Mouse (Mus musculus): ENCODE data around the gene Apbb2. TPM values are rescaled to one million over a fixed set of nuclear protein-coding genes. Genes with fewer than 3 reads are reported as not detected.
"Not testable (repeated sequence)": the region's sequence is repeated elsewhere in the genome, so short reads cannot be mapped to it uniquely, and the experiment has no call there.

Gene Apbb2
- total and polyA plus RNA-seq, 2 experiments from 2014 or later = 31.8 to 41.0 TPM

- Histone ChIP-seq H3K4me1 (ENCODE audit: control insufficient read depth, insufficient read depth) (no peaks in the 10 kb centered on the region), H3K9me3 (replicated peaks; ENCODE audit: control insufficient read depth, low read length) (no peaks in the 10 kb centered on the region), H3K4me3 (ENCODE audit: low read depth, low read length) (no peak overlapping the region), H3K27ac (ENCODE audit: low read depth) (no peak overlapping the region), H3K4me2 (ENCODE audit: low read depth, low read length) (no peak overlapping the region), H3K27me3 (ENCODE audit: control insufficient read depth, insufficient read depth, low read length) (0 out of 2 replicates have a peak, but pooled peaks cover 3% of the 10 kb centered on the region), H3K36me3 (replicated peaks; ENCODE audit: control insufficient read depth, insufficient read depth, low read length) (no peaks in the 10 kb centered on the region), H3K9ac (replicated peaks; ENCODE audit: low read depth, low read length) (no peak overlapping the region)
- TF ChIP-seq EP300 (IDR thresholded peaks at IDR 0.05; ENCODE audit: low read depth) (no peak), CTCF (IDR thresholded peaks at IDR 0.05; ENCODE audit: low read depth) (peak; percentile 63)
- no peak for ATAC-seq (ENCODE audit: insufficient read depth, low read depth)
- WGBS = 41% methylated on average over 4 of the region's 4 CpGs
- DNase-seq (ENCODE audit: low spot score) = peak; percentile 19
Measured at GRCm38 (mm10) chr5:66263398-66263797, 355.2 kb downstream of the Apbb2 start.

GRCm38 (mm10) chr5:66262475-66262874, 356.1 kb downstream of the Apbb2 start:
- Histone ChIP-seq H3K27me3 (ENCODE audit: control insufficient read depth, insufficient read depth, low read length) (0 out of 2 replicates have a peak, but pooled peaks cover 3% of the 10 kb centered on the region), H3K9ac (replicated peaks; ENCODE audit: low read depth, low read length) (no peak overlapping the region), H3K4me3 (ENCODE audit: low read depth, low read length) (no peak overlapping the region), H3K27ac (ENCODE audit: low read depth) (no peak overlapping the region), H3K4me1 (ENCODE audit: control insufficient read depth, insufficient read depth) (no peaks in the 10 kb centered on the region), H3K36me3 (replicated peaks; ENCODE audit: control insufficient read depth, insufficient read depth, low read length) (no peaks in the 10 kb centered on the region), H3K4me2 (ENCODE audit: low read depth, low read length) (no peak overlapping the region), H3K9me3 (replicated peaks; ENCODE audit: control insufficient read depth, low read length) (no peaks in the 10 kb centered on the region)
- ATAC-seq (ENCODE audit: insufficient read depth, low read depth) = no peak
- WGBS = 80% methylated on average over 2 of the region's 2 CpGs
- TF ChIP-seq EP300 (IDR thresholded peaks at IDR 0.05; ENCODE audit: low read depth) = no peak
- TF ChIP-seq CTCF (IDR thresholded peaks at IDR 0.05; ENCODE audit: low read depth) = no peak
- no peak for DNase-seq (ENCODE audit: low spot score)

GRCm38 (mm10) chr5:66259756-66260448, 358.7 kb downstream of the Apbb2 start, which contains the start of gene Nsun7:
Gene Nsun7, plus strand, starts transcription at chr5:66259897.
- Histone ChIP-seq H3K27ac (ENCODE audit: low read depth) (no peak within 1 kb of the TSS), H3K9me3 (replicated peaks; ENCODE audit: control insufficient read depth, low read length) (no peaks in the 10 kb centered on the region), H3K36me3 (replicated peaks; ENCODE audit: control insufficient read depth, insufficient read depth, low read length) (no peaks in the 10 kb centered on the region), H3K9ac (replicated peaks; ENCODE audit: low read depth, low read length) (peak within 1 kb of the TSS; percentile 49; the same call in 1 of the 2 replicates), H3K27me3 (ENCODE audit: control insufficient read depth, insufficient read depth, low read length) (0 out of 2 replicates have a peak, but pooled peaks cover 3% of the 10 kb centered on the region), H3K4me1 (ENCODE audit: control insufficient read depth, insufficient read depth) (no peaks in the 10 kb centered on the region), H3K4me3 (ENCODE audit: low read depth, low read length) (peak within 1 kb of the TSS; percentile 59), H3K4me2 (ENCODE audit: low read depth, low read length) (peak within 1 kb of the TSS; percentile 77)
- ATAC-seq (ENCODE audit: insufficient read depth, low read depth) = peak; percentile 75
- peak; percentile 24 for DNase-seq (ENCODE audit: low spot score)
- WGBS = 3% methylated on average over 44 of the region's 44 CpGs
- TF ChIP-seq CTCF (IDR thresholded peaks at IDR 0.05; ENCODE audit: low read depth) = no peak
- TF ChIP-seq EP300 (IDR thresholded peaks at IDR 0.05; ENCODE audit: low read depth) = no peak

- H3K4me3 ChIP-seq (ENCODE audit: low read depth, low read length) = peak overlapping the region; percentile 59
- peak overlapping the region; percentile 77 for H3K4me2 ChIP-seq (ENCODE audit: low read depth, low read length)
- ATAC-seq (ENCODE audit: insufficient read depth, low read depth); H3K36me3 ChIP-seq (replicated peaks; ENCODE audit: control insufficient read depth, insufficient read depth, low read length); H3K9ac ChIP-seq (replicated peaks; ENCODE audit: low read depth, low read length); H3K4me1 ChIP-seq (ENCODE audit: control insufficient read depth, insufficient read depth); H3K27me3 ChIP-seq (ENCODE audit: control insufficient read depth, insufficient read depth, low read length); DNase-seq (ENCODE audit: low spot score); H3K27ac ChIP-seq (ENCODE audit: low read depth); H3K9me3 ChIP-seq (replicated peaks; ENCODE audit: control insufficient read depth, low read length): not testable (repeated sequence)
- 9% methylated on average over 5 of the region's 5 CpGs for WGBS
Measured at GRCm38 (mm10) chr5:66259431-66259755, 359.2 kb downstream of the Apbb2 start.

- no peaks in the 10 kb centered on the region for H3K9me3 ChIP-seq (replicated peaks; ENCODE audit: control insufficient read depth, low read length)
- H3K27me3 ChIP-seq (ENCODE audit: control insufficient read depth, insufficient read depth, low read length) = 0 out of 2 replicates have a peak, but pooled peaks cover 3% of the 10 kb centered on the region
- H3K4me3 ChIP-seq (ENCODE audit: low read depth, low read length) = no peak overlapping the region
- whole genome bisulfite sequencing = 58% methylated on average over 2 of the region's 2 CpGs
- DNase-seq (ENCODE audit: low spot score) (no peak), ATAC-seq (ENCODE audit: insufficient read depth, low read depth) (no peak)
- H3K4me1 ChIP-seq (ENCODE audit: control insufficient read depth, insufficient read depth) = no peaks in the 10 kb centered on the region
- H3K4me2 ChIP-seq (ENCODE audit: low read depth, low read length) = no peak overlapping the region
- no peak overlapping the region for H3K9ac ChIP-seq (replicated peaks; ENCODE audit: low read depth, low read length)
- H3K36me3 ChIP-seq (replicated peaks; ENCODE audit: control insufficient read depth, insufficient read depth, low read length) = no peaks in the 10 kb centered on the region
- no peak for TF ChIP-seq EP300 (IDR thresholded peaks at IDR 0.05; ENCODE audit: low read depth)
- no peak for TF ChIP-seq CTCF (IDR thresholded peaks at IDR 0.05; ENCODE audit: low read depth)
- H3K27ac ChIP-seq (ENCODE audit: low read depth) = no peak overlapping the region
Measured at GRCm38 (mm10) chr5:66259000-66259399, 359.6 kb downstream of the Apbb2 start.

GRCm38 (mm10) chr5:66255044-66255443, 363.5 kb downstream of the Apbb2 start:
- Histone ChIP-seq H3K9me3 (replicated peaks; ENCODE audit: control insufficient read depth, low read length) (no peaks in the 10 kb centered on the region), H3K27ac (ENCODE audit: low read depth) (no peak overlapping the region), H3K36me3 (replicated peaks; ENCODE audit: control insufficient read depth, insufficient read depth, low read length) (no peaks in the 10 kb centered on the region), H3K4me1 (ENCODE audit: control insufficient read depth, insufficient read depth) (no peaks in the 10 kb centered on the region), H3K27me3 (ENCODE audit: control insufficient read depth, insufficient read depth, low read length) (0 out of 2 replicates have a peak, but pooled peaks cover under 1% of the 10 kb centered on the region), H3K4me2 (ENCODE audit: low read depth, low read length) (no peak overlapping the region), H3K4me3 (ENCODE audit: low read depth, low read length) (no peak overlapping the region), H3K9ac (replicated peaks; ENCODE audit: low read depth, low read length) (no peak overlapping the region)
- no peak for ATAC-seq (ENCODE audit: insufficient read depth, low read depth)
- no peak for TF ChIP-seq EP300 (IDR thresholded peaks at IDR 0.05; ENCODE audit: low read depth)
- TF ChIP-seq CTCF (IDR thresholded peaks at IDR 0.05; ENCODE audit: low read depth) = no peak
- DNase-seq (ENCODE audit: low spot score) = no peak
- 82% methylated on average over 10 of the region's 10 CpGs for WGBS

Data from heart, postnatal 0 days (tissue).